ENCODE assay signal across 20 mouse cellular contexts in the genomic region with DNA sequence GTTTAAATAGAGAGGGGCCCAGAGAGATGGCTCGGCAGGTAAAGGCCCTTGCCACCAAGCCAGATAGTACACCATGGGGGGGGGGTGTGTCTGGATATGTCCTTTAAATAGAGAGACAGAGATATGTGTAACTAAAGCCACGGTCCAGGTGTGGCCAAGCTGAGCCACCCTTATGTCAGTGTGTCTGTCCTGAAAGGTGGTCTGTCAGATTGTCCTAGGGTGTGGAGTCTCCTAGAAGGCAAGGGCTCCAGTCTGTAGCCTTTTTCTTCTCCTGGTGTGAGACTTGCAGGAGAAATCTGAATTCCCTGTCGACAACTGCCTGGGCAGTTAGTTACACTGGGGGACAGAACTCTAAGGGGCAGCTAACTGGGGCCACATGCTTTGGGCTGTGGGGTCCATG. TPM values are rescaled to one million over a fixed set of nuclear protein-coding genes. Genes with fewer than 3 reads are reported as not detected.
"Had no signal": no experiment of that assay in that cellular context is flagged by ENCODE, and none has a peak within 500 bp of the region (broad histone marks: within the 10 kb centered on the region; RNA-seq: fewer than 3 reads in every experiment).

No protein-coding gene starts in this region.

- H3K4me2 ChIP-seq: kidney, embryonic 15.5 days; limb, embryonic 13.5 days; liver, embryonic 15.5 days; midbrain, embryonic 11.5 days; stomach, embryonic 15.5 days had no signal

- H3K4me1 ChIP-seq: kidney, embryonic 15.5 days; stomach, embryonic 15.5 days had no signal

- DNase-seq: lung, adult 2 months; lung, postnatal 14 days; lung, postnatal 4 days; spleen, adult 18-20 months; thymus, adult 18-20 months; thymus, postnatal 36 days had no signal

- H3K9ac ChIP-seq: kidney, embryonic 15.5 days; limb, embryonic 13.5 days; liver, embryonic 15.5 days; stomach, embryonic 15.5 days had no signal

- H3K4me3 ChIP-seq: kidney, embryonic 15.5 days; layer of hippocampus, adult 2 months; limb, embryonic 10.5 days; limb, embryonic 13.5 days; liver, embryonic 15.5 days; stomach, embryonic 15.5 days had no signal

- H3K27me3 ChIP-seq: limb, embryonic 13.5 days; stomach, embryonic 15.5 days had no signal

- H3K36me3 ChIP-seq: kidney, embryonic 15.5 days; limb, embryonic 10.5 days; limb, embryonic 13.5 days; liver, embryonic 15.5 days; stomach, embryonic 15.5 days had no signal

- H3K9me3 ChIP-seq: limb, embryonic 10.5 days; stomach, embryonic 15.5 days had no signal

- H3K27ac ChIP-seq: kidney, embryonic 15.5 days; layer of hippocampus, adult 2 months; limb, embryonic 13.5 days; liver, embryonic 15.5 days; stomach, embryonic 15.5 days had no signal

RNA-seq across cellular contexts. Expression of gene Padi1, which starts 34.6 kb away (rescaled TPM):
- total RNA-seq: layer of hippocampus, adult 2 months; layer of hippocampus, postnatal 25 days; left cerebral cortex, adult 18-20 months; left cerebral cortex, postnatal 25 days; liver, adult 2 months had no signal
- polyA plus RNA-seq: liver, adult 2 months; midbrain, postnatal 0 days; neural tube, embryonic 11.5 days; neural tube, embryonic 14.5 days had no signal
